Mouse (Mus musculus): ENCODE data around the gene Irf2bp2. TPM values are rescaled to one million over a fixed set of nuclear protein-coding genes. Genes with fewer than 3 reads are reported as not detected.

The Irf2bp2 gene
- polyA plus RNA-seq, 1 experiment from 2014 or later: 7.8 TPM

DNA sequence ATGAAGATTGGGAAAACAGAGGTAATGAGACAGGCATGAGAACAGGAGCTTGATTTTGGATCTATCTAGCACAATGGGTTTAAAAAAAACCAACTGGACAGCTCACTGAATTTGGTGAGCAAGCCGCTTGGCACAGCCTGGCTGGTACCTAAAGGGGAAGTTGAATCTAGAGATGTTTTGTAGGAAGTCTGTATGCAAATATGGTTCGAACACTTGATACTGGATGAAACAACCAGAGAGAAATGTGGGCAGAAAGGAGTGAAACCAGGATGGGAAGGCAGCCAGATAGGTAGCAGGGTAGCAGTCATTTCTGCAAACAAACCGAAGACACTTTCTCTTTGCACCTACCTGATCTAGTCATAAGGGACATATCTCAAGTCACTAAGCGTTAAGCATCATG lies 13.0 kb downstream of the Irf2bp2 start:
- Histone ChIP-seq H3K4me1 (ENCODE audit: control insufficient read depth, insufficient read depth, low read length) (peaks cover 22% of the 10 kb centered on the region; the same call in 1 of the 2 replicates), H3K9ac (replicated peaks; ENCODE audit: low read length) (no peak overlapping the region), H3K9me3 (ENCODE audit: control insufficient read depth, low read length) (no peaks in the 10 kb centered on the region), H3K36me3 (ENCODE audit: control insufficient read depth, insufficient read depth, low read length) (0 out of 2 replicates have a peak, but pooled peaks cover 4% of the 10 kb centered on the region), H3K27ac (replicated peaks; ENCODE audit: low read depth, low read length) (no peak overlapping the region), H3K4me3 (replicated peaks; ENCODE audit: low read depth, low read length) (no peak overlapping the region), H3K4me2 (ENCODE audit: low read length) (no peak overlapping the region), H3K27me3 (ENCODE audit: control insufficient read depth, insufficient read depth, low read length) (no peaks in the 10 kb centered on the region)
- ATAC-seq (ENCODE audit: low FRiP score, low TSS enrichment) (no peak), DNase-seq (no peak)
- WGBS: 96% methylated on average over 4 of the region's 4 CpGs

DNA sequence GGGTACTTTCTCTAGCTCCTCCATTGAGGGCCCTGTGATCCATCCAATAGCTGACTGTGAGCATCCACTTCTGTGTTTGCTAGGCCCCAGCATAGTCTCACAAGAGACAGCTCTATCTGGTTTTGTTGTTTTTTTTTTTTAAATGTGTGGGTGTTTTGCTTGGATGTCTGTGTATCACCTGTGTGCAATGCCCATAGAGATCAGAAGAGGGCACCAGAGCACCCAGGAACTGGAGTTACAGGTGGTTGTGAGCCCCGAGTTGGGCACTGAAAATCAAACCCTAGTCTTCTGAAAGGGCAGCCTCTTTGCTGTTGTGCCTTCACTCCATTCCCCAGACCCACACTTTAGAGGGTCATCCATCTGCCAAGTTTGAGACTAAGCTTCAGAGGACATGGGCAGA lies 13.7 kb downstream of the Irf2bp2 start:
- no peak overlapping the region for H3K27ac ChIP-seq (replicated peaks; ENCODE audit: low read depth, low read length)
- H3K4me2 ChIP-seq (ENCODE audit: low read length): no peak overlapping the region
- WGBS: 95% methylated on average over 1 of the region's 1 CpGs
- peaks cover 16% of the 10 kb centered on the region; the same call in 1 of the 2 replicates for H3K4me1 ChIP-seq (ENCODE audit: control insufficient read depth, insufficient read depth, low read length)
- H3K4me3 ChIP-seq (replicated peaks; ENCODE audit: low read depth, low read length): no peak overlapping the region
- H3K9ac ChIP-seq (replicated peaks; ENCODE audit: low read length): no peak overlapping the region
- H3K27me3 ChIP-seq (ENCODE audit: control insufficient read depth, insufficient read depth, low read length): no peaks in the 10 kb centered on the region
- no peaks in the 10 kb centered on the region for H3K9me3 ChIP-seq (ENCODE audit: control insufficient read depth, low read length)
- no peak for DNase-seq
- ATAC-seq (ENCODE audit: low FRiP score, low TSS enrichment): no peak
- H3K36me3 ChIP-seq (ENCODE audit: control insufficient read depth, insufficient read depth, low read length): 0 out of 2 replicates have a peak, but pooled peaks cover under 1% of the 10 kb centered on the region

DNA sequence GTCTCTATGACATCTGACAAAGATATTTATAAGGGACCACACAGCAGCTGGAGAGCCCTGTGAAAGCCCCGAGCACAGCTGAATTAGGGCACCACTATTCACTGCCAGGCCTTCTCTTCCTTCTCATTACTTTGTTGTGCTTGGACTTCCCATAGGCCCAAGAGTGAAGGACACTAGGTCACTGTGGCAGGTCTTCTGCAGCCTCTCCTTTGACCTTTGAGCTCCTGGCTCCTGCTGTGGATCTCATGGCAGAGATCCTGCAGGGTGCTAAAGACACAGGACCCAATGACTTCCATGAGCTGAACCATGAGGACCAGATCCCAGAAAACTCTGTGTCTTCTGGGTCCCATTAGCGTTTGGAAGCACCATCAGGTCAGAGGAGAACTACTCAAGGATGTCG lies 15.1 kb downstream of the Irf2bp2 start:
- Histone ChIP-seq H3K4me1 (ENCODE audit: control insufficient read depth, insufficient read depth, low read length) (0 out of 2 replicates have a peak, but pooled peaks cover 2% of the 10 kb centered on the region), H3K27me3 (ENCODE audit: control insufficient read depth, insufficient read depth, low read length) (no peaks in the 10 kb centered on the region), H3K36me3 (ENCODE audit: control insufficient read depth, insufficient read depth, low read length) (no peaks in the 10 kb centered on the region), H3K9ac (replicated peaks; ENCODE audit: low read length) (no peak overlapping the region), H3K9me3 (ENCODE audit: control insufficient read depth, low read length) (no peaks in the 10 kb centered on the region), H3K4me2 (ENCODE audit: low read length) (no peak overlapping the region), H3K4me3 (replicated peaks; ENCODE audit: low read depth, low read length) (no peak overlapping the region), H3K27ac (replicated peaks; ENCODE audit: low read depth, low read length) (no peak overlapping the region)
- 84% methylated on average over 3 of the region's 3 CpGs for WGBS
- ATAC-seq (ENCODE audit: low FRiP score, low TSS enrichment) (no peak), DNase-seq (no peak)

DNA sequence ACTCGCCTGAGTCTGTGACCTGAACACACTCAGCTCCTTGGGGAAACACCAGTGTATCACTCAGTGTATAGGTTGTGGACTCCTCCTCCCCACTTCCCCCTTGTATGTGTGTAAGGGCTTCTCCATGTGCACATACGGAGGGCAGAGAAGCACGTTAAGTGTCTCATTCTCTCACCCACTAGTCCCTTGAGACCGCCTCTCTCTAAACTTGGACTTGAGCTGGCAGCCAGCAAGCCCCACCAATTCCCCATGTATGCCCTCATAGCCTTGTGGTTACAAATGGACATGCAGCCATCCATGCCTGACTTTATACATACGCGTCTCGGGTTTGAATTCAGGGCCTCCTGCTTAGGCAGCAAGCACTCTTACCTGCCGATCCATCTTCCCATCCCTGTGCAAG lies 16.9 kb downstream of the Irf2bp2 start:
- Histone ChIP-seq H3K27me3 (ENCODE audit: control insufficient read depth, insufficient read depth, low read length) (no peaks in the 10 kb centered on the region), H3K27ac (replicated peaks; ENCODE audit: low read depth, low read length) (no peak overlapping the region), H3K9me3 (ENCODE audit: control insufficient read depth, low read length) (no peaks in the 10 kb centered on the region), H3K4me1 (ENCODE audit: control insufficient read depth, insufficient read depth, low read length) (no peaks in the 10 kb centered on the region), H3K4me3 (replicated peaks; ENCODE audit: low read depth, low read length) (no peak overlapping the region), H3K36me3 (ENCODE audit: control insufficient read depth, insufficient read depth, low read length) (no peaks in the 10 kb centered on the region), H3K9ac (replicated peaks; ENCODE audit: low read length) (no peak overlapping the region), H3K4me2 (ENCODE audit: low read length) (no peak overlapping the region)
- ATAC-seq (ENCODE audit: low FRiP score, low TSS enrichment) (no peak), DNase-seq (no peak)
- whole genome bisulfite sequencing: 90% methylated on average over 8 of the region's 8 CpGs

DNA sequence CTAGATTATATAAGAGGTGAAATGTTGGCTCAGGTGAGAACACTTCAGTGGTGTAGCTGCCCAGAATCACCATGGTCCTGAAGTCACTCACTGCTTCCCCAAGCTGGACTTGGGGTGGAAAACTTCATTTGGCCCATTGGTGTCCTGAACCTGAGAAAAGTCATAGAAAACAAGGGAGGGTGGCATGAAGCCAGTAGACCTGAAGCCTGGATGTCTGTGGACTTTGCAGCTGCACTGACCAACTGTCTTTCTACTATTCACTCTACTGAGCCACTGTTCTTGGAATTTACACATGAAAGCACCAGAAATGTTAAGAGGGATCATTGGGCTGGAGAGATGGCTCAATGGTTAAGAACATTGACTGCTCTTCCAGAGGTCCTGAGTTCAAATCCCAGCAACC lies 17.7 kb downstream of the Irf2bp2 start:
- H3K36me3 ChIP-seq (ENCODE audit: control insufficient read depth, insufficient read depth, low read length): no peaks in the 10 kb centered on the region
- DNase-seq: no peak
- H3K4me1 ChIP-seq (ENCODE audit: control insufficient read depth, insufficient read depth, low read length): no peaks in the 10 kb centered on the region
- ATAC-seq (ENCODE audit: low FRiP score, low TSS enrichment): no peak
- no peak overlapping the region for H3K4me2 ChIP-seq (ENCODE audit: low read length)
- H3K27ac ChIP-seq (replicated peaks; ENCODE audit: low read depth, low read length): no peak overlapping the region
- H3K27me3 ChIP-seq (ENCODE audit: control insufficient read depth, insufficient read depth, low read length): no peaks in the 10 kb centered on the region
- no peak overlapping the region for H3K4me3 ChIP-seq (replicated peaks; ENCODE audit: low read depth, low read length)
- no peaks in the 10 kb centered on the region for H3K9me3 ChIP-seq (ENCODE audit: control insufficient read depth, low read length)
- H3K9ac ChIP-seq (replicated peaks; ENCODE audit: low read length): no peak overlapping the region

DNA sequence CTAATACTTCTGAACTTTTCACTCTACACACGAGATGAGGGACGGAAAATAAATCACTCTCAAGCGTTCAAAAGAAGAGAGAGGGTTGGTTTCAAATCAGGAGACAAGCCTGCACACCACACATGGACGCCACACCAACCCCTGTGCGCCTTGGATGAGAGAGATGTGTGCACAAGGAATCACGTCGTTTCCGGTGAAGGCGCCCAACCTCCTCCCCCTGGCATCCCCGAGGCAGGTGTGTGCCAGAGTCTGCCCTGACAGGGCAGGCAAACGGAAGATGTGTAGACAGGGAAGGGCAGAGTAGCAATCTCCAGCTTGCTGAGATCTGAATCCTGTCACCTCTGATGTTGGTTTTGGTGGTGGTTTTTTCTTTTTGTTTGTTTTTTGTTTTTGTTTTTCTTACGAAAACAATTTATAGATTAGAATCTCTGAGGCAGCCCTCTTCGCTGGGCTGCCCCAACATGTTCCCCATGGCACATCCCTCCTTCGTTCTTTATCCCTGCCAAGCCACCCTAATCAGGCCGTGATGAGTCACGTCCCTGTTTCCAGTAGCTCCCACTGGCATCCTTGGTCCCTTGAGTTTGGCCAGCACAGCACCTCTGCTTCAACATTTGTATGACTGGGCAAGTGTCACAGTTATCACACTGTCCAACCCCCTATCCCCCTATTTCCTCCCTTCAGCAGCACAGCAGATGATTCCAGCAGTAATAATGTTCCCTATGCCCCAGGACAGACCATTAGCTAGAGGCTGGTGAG lies 18.7 kb downstream of the Irf2bp2 start:
- no peaks in the 10 kb centered on the region for H3K9me3 ChIP-seq (ENCODE audit: control insufficient read depth, low read length)
- H3K36me3 ChIP-seq (ENCODE audit: control insufficient read depth, insufficient read depth, low read length): no peaks in the 10 kb centered on the region
- no peaks in the 10 kb centered on the region for H3K27me3 ChIP-seq (ENCODE audit: control insufficient read depth, insufficient read depth, low read length)
- WGBS: 89% methylated on average over 16 of the region's 16 CpGs
- 0 out of 2 replicates have a peak, but pooled peaks cover 2% of the 10 kb centered on the region for H3K4me1 ChIP-seq (ENCODE audit: control insufficient read depth, insufficient read depth, low read length)
- DNase-seq (no peak), ATAC-seq (ENCODE audit: low FRiP score, low TSS enrichment) (no peak)
- no peak overlapping the region for H3K9ac ChIP-seq (replicated peaks; ENCODE audit: low read length)
- H3K4me3 ChIP-seq (replicated peaks; ENCODE audit: low read depth, low read length): no peak overlapping the region
- H3K4me2 ChIP-seq (ENCODE audit: low read length): no peak overlapping the region
- H3K27ac ChIP-seq (replicated peaks; ENCODE audit: low read depth, low read length): no peak overlapping the region

DNA sequence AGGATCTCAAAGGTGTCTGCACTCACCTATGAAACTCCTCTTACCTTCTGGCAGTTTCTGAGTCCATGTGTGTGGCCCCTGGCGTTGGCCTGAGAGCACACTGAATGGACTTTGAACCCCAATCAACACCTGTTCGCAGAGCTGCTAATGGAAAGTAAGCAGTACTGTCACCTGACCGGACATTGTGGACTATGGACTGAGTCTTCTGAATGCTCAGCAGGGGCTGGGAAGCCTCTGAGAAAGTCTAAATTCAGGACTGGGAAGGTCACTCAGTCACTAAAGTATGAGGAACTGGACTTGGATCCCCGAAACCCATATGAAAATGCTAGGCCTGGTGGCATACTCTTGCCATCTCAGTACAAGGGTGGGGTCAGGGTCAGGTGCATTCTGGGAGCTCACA lies 19.9 kb downstream of the Irf2bp2 start:
- no peak for DNase-seq
- H3K27ac ChIP-seq (replicated peaks; ENCODE audit: low read depth, low read length): no peak overlapping the region
- no peaks in the 10 kb centered on the region for H3K9me3 ChIP-seq (ENCODE audit: control insufficient read depth, low read length)
- H3K4me1 ChIP-seq (ENCODE audit: control insufficient read depth, insufficient read depth, low read length): 0 out of 2 replicates have a peak, but pooled peaks cover 7% of the 10 kb centered on the region
- ATAC-seq (ENCODE audit: low FRiP score, low TSS enrichment): no peak
- no peak overlapping the region for H3K4me3 ChIP-seq (replicated peaks; ENCODE audit: low read depth, low read length)
- no peaks in the 10 kb centered on the region for H3K27me3 ChIP-seq (ENCODE audit: control insufficient read depth, insufficient read depth, low read length)
- H3K36me3 ChIP-seq (ENCODE audit: control insufficient read depth, insufficient read depth, low read length): no peaks in the 10 kb centered on the region
- WGBS: 96% methylated on average over 4 of the region's 4 CpGs
- no peak overlapping the region for H3K4me2 ChIP-seq (ENCODE audit: low read length)
- no peak overlapping the region for H3K9ac ChIP-seq (replicated peaks; ENCODE audit: low read length)

DNA sequence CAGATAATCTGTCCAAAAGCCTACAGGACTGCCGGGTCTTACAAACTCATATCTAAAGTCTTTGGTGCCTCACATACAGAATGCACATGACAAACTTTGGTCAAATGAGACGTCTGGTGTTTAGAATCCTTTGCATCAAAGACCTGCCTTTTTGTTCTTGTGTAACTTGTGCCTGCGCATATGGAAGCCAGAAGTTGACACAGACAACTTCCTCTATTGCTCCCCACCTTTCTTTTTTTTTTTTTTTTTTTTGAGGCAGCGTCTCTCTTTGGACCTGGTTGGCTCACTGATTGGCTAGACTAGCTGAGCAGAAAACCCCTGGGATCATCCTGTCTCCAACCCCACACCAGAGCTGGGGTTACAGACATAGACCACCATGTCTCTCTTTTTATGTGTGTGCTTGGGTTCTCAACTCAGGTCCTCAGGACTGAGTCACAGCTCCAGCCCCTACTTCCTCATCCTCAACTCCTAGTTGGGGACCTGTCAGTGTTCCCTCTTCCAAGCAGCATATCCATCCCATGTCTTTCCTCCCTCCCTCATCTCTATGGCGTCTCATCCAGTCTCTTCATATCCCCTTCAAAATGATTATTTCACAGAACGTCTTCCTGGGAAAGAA lies 20.6 kb downstream of the Irf2bp2 start:
- H3K9me3 ChIP-seq (ENCODE audit: control insufficient read depth, low read length): no peaks in the 10 kb centered on the region
- no peaks in the 10 kb centered on the region for H3K27me3 ChIP-seq (ENCODE audit: control insufficient read depth, insufficient read depth, low read length)
- no peaks in the 10 kb centered on the region for H3K36me3 ChIP-seq (ENCODE audit: control insufficient read depth, insufficient read depth, low read length)
- DNase-seq (no peak), ATAC-seq (ENCODE audit: low FRiP score, low TSS enrichment) (no peak)
- H3K9ac ChIP-seq (replicated peaks; ENCODE audit: low read length): no peak overlapping the region
- 93% methylated on average over 6 of the region's 6 CpGs for WGBS
- no peak overlapping the region for H3K4me2 ChIP-seq (ENCODE audit: low read length)
- H3K27ac ChIP-seq (replicated peaks; ENCODE audit: low read depth, low read length): no peak overlapping the region
- H3K4me3 ChIP-seq (replicated peaks; ENCODE audit: low read depth, low read length): no peak overlapping the region
- 0 out of 2 replicates have a peak, but pooled peaks cover 7% of the 10 kb centered on the region for H3K4me1 ChIP-seq (ENCODE audit: control insufficient read depth, insufficient read depth, low read length)
